Mouse (Mus musculus) erythroblast, embryonic 14.5 days (primary cell): ENCODE data around the gene B4galt7. TPM values are rescaled to one million over a fixed set of nuclear protein-coding genes. Genes with fewer than 3 reads are reported as not detected.

Experiments
- H3K27me3 ChIP-seq: 2 replicates; pipeline ENCODE4 v1.6.1; 2012; ENCODE audit warnings: inconsistent platforms; ENCODE audit not compliant: control insufficient read depth
- H3K36me3 ChIP-seq: 2 replicates; pipeline ENCODE4 v1.6.1; 2012; ENCODE audit warnings: mild to moderate bottlenecking, inconsistent platforms; ENCODE audit not compliant: control insufficient read depth
- H3K4me1 ChIP-seq: 2 replicates; pipeline ENCODE4 v1.6.1; 2012; ENCODE audit warnings: inconsistent platforms; ENCODE audit not compliant: control insufficient read depth
- H3K4me3 ChIP-seq: replicated peaks from 2 replicates; pipeline ENCODE3; 2012; ENCODE audit warnings: moderate library complexity, mild to moderate bottlenecking, inconsistent platforms
- H3K9me3 ChIP-seq: 2 replicates; pipeline ENCODE4 v1.6.1; 2012; ENCODE audit warnings: low read length, inconsistent platforms, mixed read lengths; ENCODE audit not compliant: control insufficient read depth
- GATA1 ChIP-seq: IDR thresholded peaks from 2 replicates; pipeline ENCODE4 v1.6.1; 2012; ENCODE audit warnings: low read length, inconsistent platforms, mixed read lengths
- TAL1 ChIP-seq: IDR thresholded peaks from 3 replicates; pipeline ENCODE4 v1.6.1; 2012; ENCODE audit warnings: low read length, inconsistent platforms, mixed read lengths
- polyA plus RNA-seq: library from polyadenylated mRNA; stranded (reverse); fragments of >175 nt; gene quantifications from 2 replicates; pipeline ENCODE4 v1.2.3, GENCODE M21; 2012

B4galt7 gene
- polyA plus RNA-seq, 1 experiment = 0.50 TPM

GRCm38 (mm10) chr13:55644525-55644924 is 44.8 kb downstream of the B4galt7 start:
- Histone ChIP-seq H3K9me3 (no peaks in the 10 kb centered on the region), H3K4me3 (no peak overlapping the region), H3K36me3 (peaks cover 90% of the 10 kb centered on the region), H3K4me1 (no peaks in the 10 kb centered on the region; the same call in 1 of the 2 replicates), H3K27me3 (no peaks in the 10 kb centered on the region)
- TF ChIP-seq TAL1 = no peak
- no peak for TF ChIP-seq GATA1

GRCm38 (mm10) chr13:55650098-55650497 is 50.4 kb downstream of the B4galt7 start:
- TF ChIP-seq GATA1 (no peak), TAL1 (no peak)
- no peaks in the 10 kb centered on the region for H3K27me3 ChIP-seq
- H3K36me3 ChIP-seq = peaks cover 100% of the 10 kb centered on the region
- H3K9me3 ChIP-seq = no peaks in the 10 kb centered on the region; the same call in 1 of the 2 replicates
- H3K4me1 ChIP-seq = peaks cover 8% of the 10 kb centered on the region
- H3K4me3 ChIP-seq = no peak overlapping the region

DNA sequence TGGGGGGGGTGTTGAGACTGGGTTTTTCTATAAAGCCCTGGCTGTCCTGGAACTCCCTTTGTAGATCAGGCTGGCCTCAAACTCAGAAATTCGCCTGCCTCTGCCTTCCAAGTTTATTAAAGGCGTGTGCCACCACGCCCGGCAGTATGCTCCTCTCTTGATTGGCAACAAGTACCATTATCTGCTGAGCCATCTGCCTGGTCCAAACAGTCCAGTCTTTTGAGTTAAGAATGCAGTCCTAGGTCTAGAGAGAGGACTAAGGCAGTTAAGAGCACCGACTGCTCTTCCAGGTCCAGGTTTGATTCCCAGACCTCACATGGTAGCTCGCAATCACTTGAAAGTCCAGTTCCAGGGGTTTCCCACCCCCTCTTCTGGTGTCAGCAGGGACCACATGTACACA is 51.3 kb downstream of the B4galt7 start:
- H3K36me3 ChIP-seq = peaks cover 100% of the 10 kb centered on the region
- no peaks in the 10 kb centered on the region for H3K27me3 ChIP-seq
- TF ChIP-seq GATA1 (no peak), TAL1 (no peak)
- H3K9me3 ChIP-seq = no peaks in the 10 kb centered on the region; the same call in 1 of the 2 replicates
- H3K4me1 ChIP-seq = peaks cover 8% of the 10 kb centered on the region
- H3K4me3 ChIP-seq = no peak overlapping the region

Other genes with a start within 250 kb of the B4galt7 start
- 2.9 and 4.8 TPM in 2 replicates for gene Lman2, start 237.1 kb upstream of the B4galt7 start, polyA plus RNA-seq
- 0.03 TPM in 1 of 2 replicates, not detected in the other for gene Rgs14, start 230.2 kb upstream of the B4galt7 start, polyA plus RNA-seq
- not detected in 2 replicates for gene Slc34a1, start 201.7 kb upstream of the B4galt7 start, polyA plus RNA-seq
- gene Pfn3, start 184.7 kb upstream of the B4galt7 start, polyA plus RNA-seq = not detected in 2 replicates
- 0.09 and 0.25 TPM in 2 replicates for gene F12, start 173.1 kb upstream of the B4galt7 start, polyA plus RNA-seq
- gene Grk6, start 154.8 kb upstream of the B4galt7 start, polyA plus RNA-seq = 9.5 and 10.2 TPM in 2 replicates
- 0.08 and 0.23 TPM in 2 replicates for gene Prr7, start 135.6 kb upstream of the B4galt7 start, polyA plus RNA-seq
- gene Dbn1, start 111.8 kb upstream of the B4galt7 start, polyA plus RNA-seq = 0.05 and 0.06 TPM in 2 replicates
- 1.9 and 3.0 TPM in 2 replicates for gene Pdlim7, start 86.2 kb upstream of the B4galt7 start, polyA plus RNA-seq
- 0.54 and 0.67 TPM in 2 replicates for gene Dok3, start 70.6 kb upstream of the B4galt7 start, polyA plus RNA-seq
- 4.7 and 5.2 TPM in 2 replicates for gene Ddx41, start 63.2 kb upstream of the B4galt7 start, polyA plus RNA-seq
- gene Fam193b, start 28.8 kb upstream of the B4galt7 start, polyA plus RNA-seq = 9.1 and 10.2 TPM in 2 replicates
- 9.5 and 12.0 TPM in 2 replicates for gene Tmed9, start 26.2 kb upstream of the B4galt7 start, polyA plus RNA-seq
- gene Caml, start 23.1 kb downstream of the B4galt7 start, polyA plus RNA-seq = 1.9 and 2.3 TPM in 2 replicates
- 1.9 and 2.0 TPM in 2 replicates for gene Ddx46, start 35.1 kb downstream of the B4galt7 start, polyA plus RNA-seq
- 0.18 and 0.29 TPM in 2 replicates for gene B230219D22Rik, start 93.2 kb downstream of the B4galt7 start, polyA plus RNA-seq
- 0.82 and 0.99 TPM in 2 replicates for gene Txndc15, start 114.8 kb downstream of the B4galt7 start, polyA plus RNA-seq
- gene Pcbd2, start 127.5 kb downstream of the B4galt7 start, polyA plus RNA-seq = 6.2 and 8.4 TPM in 2 replicates
- gene Catsper3, start 184.7 kb downstream of the B4galt7 start, polyA plus RNA-seq = not detected in 2 replicates
- gene Pitx1, start 236.3 kb downstream of the B4galt7 start, polyA plus RNA-seq = 0.02 TPM in 1 of 2 replicates, not detected in the other